8 mouse cellular contexts compared by ENCODE assay signal in the genomic region with DNA sequence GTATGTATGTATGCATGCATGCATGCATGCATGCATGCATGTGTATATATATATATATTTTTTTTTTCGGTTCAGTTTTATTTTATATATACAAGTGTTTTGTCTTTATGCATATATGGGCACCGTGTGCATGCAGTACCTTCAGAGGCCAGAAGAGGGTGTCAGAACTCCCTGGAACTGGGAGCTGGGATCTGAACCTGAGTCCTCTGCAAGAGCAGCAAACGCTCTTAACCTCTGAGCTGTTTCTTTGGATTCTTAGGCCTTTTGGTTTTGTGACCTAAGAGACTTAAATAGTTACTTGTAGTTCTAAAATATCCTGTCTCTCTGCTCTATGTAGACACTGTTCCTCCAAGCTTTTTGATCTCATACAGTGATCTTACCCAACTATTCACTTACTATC. TPM values are rescaled to one million over a fixed set of nuclear protein-coding genes. Genes with fewer than 3 reads are reported as not detected.
DNase-seq lines count a peak whose midpoint lies in the region; ATAC-seq lines count a peak whose summit lies in the region.

No protein-coding gene starts in this region.

- H3K27ac ChIP-seq in kidney, embryonic 16.5 days (ENCODE audit: low read length) = no peak overlapping the region
- peak overlapping the region; percentile 75; the same call in 1 of the 2 replicates for H3K27ac ChIP-seq in neural tube, embryonic 13.5 days (replicated peaks)

- no peaks in the 10 kb centered on the region for H3K36me3 ChIP-seq in kidney, embryonic 16.5 days (ENCODE audit: insufficient read depth, low read length)
- no peaks in the 10 kb centered on the region for H3K36me3 ChIP-seq in neural tube, embryonic 13.5 days

- H3K27me3 ChIP-seq in kidney, embryonic 16.5 days (ENCODE audit: insufficient read depth, low read length) = no peaks in the 10 kb centered on the region
- H3K27me3 ChIP-seq in neural tube, embryonic 13.5 days = no peaks in the 10 kb centered on the region

- WGBS in kidney, embryonic 16.5 days = 56% methylated on average over 3 of the region's 3 CpGs
- 42% methylated on average over 3 of the region's 3 CpGs for WGBS in neural tube, embryonic 13.5 days

- ATAC-seq in CD4-positive, CD25-positive, alpha-beta regulatory T cell, adult 4 months = no peak
- no peak for ATAC-seq in kidney, embryonic 16.5 days (ENCODE audit: low FRiP score, low TSS enrichment)
- ATAC-seq in granulocyte monocyte progenitor cell, adult 5-6 weeks (replicated peaks; ENCODE audit: poor library complexity, severe bottlenecking) = peak; percentile 52; the same call in 1 of the 2 replicates
- no peak for ATAC-seq in neural tube, embryonic 13.5 days (ENCODE audit: low read depth)

- DNase-seq in CD4-positive, CD25-positive, alpha-beta regulatory T cell, adult 2 months (ENCODE audit: low read depth, low spot score) = peak; percentile 61
- DNase-seq in kidney, adult 9 months = peak; percentile 81
- peak; percentile 38 for DNase-seq in T-cell, adult 2 months (ENCODE audit: low spot score)
- DNase-seq in ovary, postnatal 36 days (ENCODE audit: low spot score) = no peak

- H3K9ac ChIP-seq in kidney, embryonic 16.5 days (replicated peaks; ENCODE audit: low read length) = no peak overlapping the region
- H3K9ac ChIP-seq in neural tube, embryonic 13.5 days = no peak overlapping the region

- H3K4me2 ChIP-seq in kidney, embryonic 16.5 days (replicated peaks; ENCODE audit: low read depth, low read length) = no peak overlapping the region
- H3K4me2 ChIP-seq in neural tube, embryonic 13.5 days = no peak overlapping the region

- peaks cover 35% of the 10 kb centered on the region for H3K4me1 ChIP-seq in kidney, embryonic 16.5 days (ENCODE audit: insufficient read depth, low read length)
- peaks cover 42% of the 10 kb centered on the region for H3K4me1 ChIP-seq in neural tube, embryonic 13.5 days (replicated peaks)

- H3K4me3 ChIP-seq in kidney, embryonic 16.5 days (ENCODE audit: low read length) = no peak overlapping the region
- H3K4me3 ChIP-seq in neural tube, embryonic 13.5 days = no peak overlapping the region

- H3K9me3 ChIP-seq in kidney, embryonic 16.5 days (ENCODE audit: low read length) = no peaks in the 10 kb centered on the region
- H3K9me3 ChIP-seq in neural tube, embryonic 13.5 days = no peaks in the 10 kb centered on the region

RNA-seq across cellular contexts. Expression of gene Copz1, which starts 11.6 kb away (rescaled TPM):
- 100 to 1,000 TPM; 213 to 244 TPM for polyA plus RNA-seq in CD4-positive, CD25-positive, alpha-beta regulatory T cell, adult 4 months (2017; shearing (Covaris generic))
- polyA plus RNA-seq in kidney, embryonic 16.5 days (2015; fragmentation: Nextera tagmentation; extraction: Ambion mirVana) = 324 and 333 TPM in 2 replicates
- 229 and 240 TPM in 2 replicates for total RNA-seq in granulocyte monocyte progenitor cell, adult 5-6 weeks (2014; fragmentation: Nextera tagmentation)
- total RNA-seq in granulocyte monocyte progenitor cell, adult 5-6 weeks (2017) = 80.3 and 87.2 TPM in 2 replicates
- polyA plus RNA-seq in neural tube, embryonic 13.5 days (2015; fragmentation: Nextera tagmentation; extraction: Ambion mirVana) = 214 and 224 TPM in 2 replicates

RNA-seq across cellular contexts. Expression of gene Nfe2, which starts 25.9 kb away (rescaled TPM):
- under 1 TPM; 0.34 to 0.84 TPM for polyA plus RNA-seq in CD4-positive, CD25-positive, alpha-beta regulatory T cell, adult 4 months (2017; shearing (Covaris generic))
- 3.8 and 4.2 TPM in 2 replicates for polyA plus RNA-seq in kidney, embryonic 16.5 days (2015; fragmentation: Nextera tagmentation; extraction: Ambion mirVana)
- 159 and 180 TPM in 2 replicates for total RNA-seq in granulocyte monocyte progenitor cell, adult 5-6 weeks (2014; fragmentation: Nextera tagmentation)
- total RNA-seq in granulocyte monocyte progenitor cell, adult 5-6 weeks (2017) = 112 and 174 TPM in 2 replicates
- 1.3 and 1.9 TPM in 2 replicates for polyA plus RNA-seq in neural tube, embryonic 13.5 days (2015; fragmentation: Nextera tagmentation; extraction: Ambion mirVana)

RNA-seq across cellular contexts. Expression of gene Gpr84, which starts 26.3 kb away (rescaled TPM):
- polyA plus RNA-seq in CD4-positive, CD25-positive, alpha-beta regulatory T cell, adult 4 months (2017; shearing (Covaris generic)) = not detected
- polyA plus RNA-seq in kidney, embryonic 16.5 days (2015; fragmentation: Nextera tagmentation; extraction: Ambion mirVana) = 0.30 and 0.67 TPM in 2 replicates
- total RNA-seq in granulocyte monocyte progenitor cell, adult 5-6 weeks (2014; fragmentation: Nextera tagmentation) = 0.77 and 1.0 TPM in 2 replicates
- total RNA-seq in granulocyte monocyte progenitor cell, adult 5-6 weeks (2017) = 0.77 and 1.1 TPM in 2 replicates
- polyA plus RNA-seq in neural tube, embryonic 13.5 days (2015; fragmentation: Nextera tagmentation; extraction: Ambion mirVana) = 0.57 and 0.62 TPM in 2 replicates

RNA-seq across cellular contexts. Expression of gene Hnrnpa1, which starts 43.8 kb away (rescaled TPM):
- polyA plus RNA-seq in CD4-positive, CD25-positive, alpha-beta regulatory T cell, adult 4 months (2017; shearing (Covaris generic)) = 100 to 1,000 TPM; 322 to 361 TPM
- polyA plus RNA-seq in kidney, embryonic 16.5 days (2015; fragmentation: Nextera tagmentation; extraction: Ambion mirVana) = 831 and 924 TPM in 2 replicates
- 605 and 693 TPM in 2 replicates for total RNA-seq in granulocyte monocyte progenitor cell, adult 5-6 weeks (2014; fragmentation: Nextera tagmentation)
- 956 and 1,234 TPM in 2 replicates for total RNA-seq in granulocyte monocyte progenitor cell, adult 5-6 weeks (2017)
- polyA plus RNA-seq in neural tube, embryonic 13.5 days (2015; fragmentation: Nextera tagmentation; extraction: Ambion mirVana) = 784 and 805 TPM in 2 replicates

RNA-seq across cellular contexts. Expression of gene Cbx5, which starts 44.5 kb away (rescaled TPM):
- 10 to 100 TPM; 20.0 to 24.9 TPM for polyA plus RNA-seq in CD4-positive, CD25-positive, alpha-beta regulatory T cell, adult 4 months (2017; shearing (Covaris generic))
- 109 and 120 TPM in 2 replicates for polyA plus RNA-seq in kidney, embryonic 16.5 days (2015; fragmentation: Nextera tagmentation; extraction: Ambion mirVana)
- total RNA-seq in granulocyte monocyte progenitor cell, adult 5-6 weeks (2014; fragmentation: Nextera tagmentation) = 105 and 120 TPM in 2 replicates
- 225 and 229 TPM in 2 replicates for total RNA-seq in granulocyte monocyte progenitor cell, adult 5-6 weeks (2017)
- 104 and 116 TPM in 2 replicates for polyA plus RNA-seq in neural tube, embryonic 13.5 days (2015; fragmentation: Nextera tagmentation; extraction: Ambion mirVana)
